Mouse (Mus musculus) 416B (cell line): ENCODE data around the gene Gm17364.
A peak's percentile ranks its signal among the peaks of the same experiment; 100 is the strongest.
"Not testable (repeated sequence)": the region's sequence is repeated elsewhere in the genome, so short reads cannot be mapped to it uniquely, and the experiment has no call there.

ENCODE experiments used
- DNase-seq: peaks from one replicate; pipeline ENCODE4 v3.0.0; 2011; ENCODE audit warnings: low read depth

Gene Gm17364

DNA sequence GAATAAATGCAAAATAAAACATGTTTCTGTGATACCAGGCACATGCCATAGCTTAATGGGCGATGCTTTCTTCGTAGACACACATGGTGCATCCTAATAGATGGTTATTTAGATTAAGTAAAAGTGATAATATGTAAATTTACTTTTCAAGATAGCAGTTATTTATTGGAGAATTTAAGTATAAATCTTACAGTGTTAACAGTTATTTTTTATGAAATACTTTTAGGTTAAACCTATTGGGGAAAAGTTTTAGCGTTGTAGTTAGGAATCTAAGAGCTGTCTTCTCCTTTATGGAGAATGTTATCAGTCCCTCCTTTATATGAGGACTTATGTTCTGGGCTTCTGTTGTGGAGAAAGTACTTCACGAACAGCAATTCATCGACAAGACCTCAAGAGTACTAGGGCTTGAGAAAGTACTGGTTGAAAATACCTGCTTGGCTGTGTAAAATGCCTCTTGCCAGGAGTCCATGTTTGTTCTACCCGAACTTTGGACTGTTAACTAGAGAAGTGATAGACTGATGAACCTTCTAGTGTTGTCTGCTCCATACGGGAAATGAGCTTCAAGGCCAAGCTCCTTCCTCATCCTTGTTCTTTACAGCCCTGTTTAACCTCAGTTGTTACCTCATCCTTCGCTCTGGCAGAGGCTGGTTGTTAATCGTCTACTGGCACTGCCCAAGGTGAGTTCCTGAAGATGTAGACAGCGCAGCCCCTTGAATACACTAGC, at the start of gene Gm17364:
TSS of gene Gm17364 (minus strand) at position 51 of the 724 bp plus-strand sequence.
- DNase-seq, result no peak

DNA sequence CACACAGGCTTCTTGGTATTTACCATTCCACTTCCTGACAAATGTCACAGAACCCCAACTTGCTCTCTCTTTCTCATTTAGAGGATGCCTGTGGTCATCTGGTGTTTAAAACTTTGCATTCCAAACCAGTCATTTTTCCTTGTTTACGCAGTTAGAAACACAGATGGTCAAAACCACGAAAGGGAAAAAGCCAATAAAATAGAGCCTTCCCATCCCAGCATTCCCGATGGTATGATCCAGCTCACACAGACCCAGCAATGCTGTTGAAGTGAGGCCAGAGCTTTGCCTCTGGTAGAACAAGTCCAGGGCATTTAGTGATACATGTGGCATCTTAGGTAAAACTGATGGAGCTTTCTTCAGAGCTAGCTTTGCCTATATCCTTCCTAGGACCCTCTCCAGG, 47.7 kb upstream of the Gm17364 start:
- DNase-seq, result no peak

DNA sequence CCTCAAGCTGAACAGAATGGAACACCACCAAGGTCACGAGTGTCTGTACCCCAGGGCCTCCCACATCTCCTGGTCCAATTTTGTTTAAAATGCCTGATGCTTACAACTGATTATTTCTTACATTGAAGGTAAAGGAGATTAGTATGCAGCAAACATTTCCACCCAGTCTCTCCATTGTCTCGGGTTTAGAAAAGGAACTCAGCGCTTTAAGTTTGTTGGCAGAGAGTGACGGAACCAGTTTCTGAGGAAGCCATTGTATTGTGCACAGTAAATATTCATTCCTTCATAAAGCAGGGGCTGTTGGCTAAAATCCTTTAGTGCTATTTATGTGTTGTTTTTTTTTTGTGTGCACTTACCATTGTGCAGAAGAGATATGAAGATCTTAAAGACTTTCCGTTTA, 47.0 kb upstream of the Gm17364 start:
- DNase-seq, result no peak

DNA sequence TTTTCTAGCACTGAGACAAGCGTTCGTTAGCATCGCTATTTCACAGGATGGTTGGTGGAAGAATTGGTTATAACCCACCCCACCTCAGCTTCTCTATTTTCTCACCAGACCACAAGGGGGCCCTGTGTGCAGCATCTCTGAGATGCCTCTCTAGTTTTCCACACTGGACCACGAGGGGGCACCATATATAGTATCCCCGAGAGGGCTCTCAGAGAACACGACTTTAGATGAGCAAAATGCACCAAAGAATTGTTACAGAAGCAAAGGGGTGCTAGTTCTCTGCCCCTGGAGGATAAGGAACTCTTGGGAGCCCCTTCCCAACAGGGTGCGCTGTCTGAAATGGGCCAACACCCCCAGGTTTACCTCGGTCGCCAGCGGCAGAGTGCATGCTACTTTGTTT, 28.9 kb upstream of the Gm17364 start:
- peak; percentile 88 for DNase-seq

DNA sequence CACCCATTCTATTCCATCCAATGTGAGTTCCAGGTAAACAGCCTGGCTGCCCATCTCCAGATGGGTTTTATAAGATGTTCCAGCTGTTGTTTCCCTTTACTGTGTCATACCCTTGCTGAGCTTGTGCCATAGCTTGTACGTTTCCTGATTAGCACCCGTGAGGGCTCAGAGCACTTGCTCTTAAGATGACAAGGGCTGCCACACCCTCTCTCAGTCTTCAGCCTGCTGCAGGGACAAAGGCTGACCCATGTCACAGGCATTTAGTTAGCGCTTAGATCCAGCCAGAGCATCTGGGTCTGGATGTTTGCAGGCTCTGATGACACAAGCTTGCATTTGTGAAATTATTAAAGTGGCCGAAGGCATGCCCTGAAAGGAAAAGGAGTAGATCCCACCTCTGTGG, 26.3 kb upstream of the Gm17364 start:
- DNase-seq, result no peak

DNA sequence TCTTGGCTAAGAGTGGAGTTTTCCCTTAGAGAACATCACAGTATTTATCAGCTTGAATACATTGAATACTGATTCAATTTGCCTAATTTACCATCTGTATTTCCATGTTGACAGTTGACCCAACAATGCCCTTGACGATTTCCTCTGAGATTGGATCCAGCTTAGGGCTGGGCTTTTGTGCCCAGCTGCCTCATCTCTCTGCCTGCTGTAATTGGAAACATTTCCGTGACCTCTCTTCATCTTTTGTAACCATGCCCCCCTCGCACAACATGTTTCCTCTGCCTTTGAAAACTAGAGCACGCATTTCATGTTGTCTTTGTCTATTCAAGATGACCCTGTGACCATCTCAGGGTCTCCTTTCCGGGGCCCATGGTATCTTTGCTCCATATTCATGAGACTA, 25.2 kb upstream of the Gm17364 start:
- no peak for DNase-seq

DNA sequence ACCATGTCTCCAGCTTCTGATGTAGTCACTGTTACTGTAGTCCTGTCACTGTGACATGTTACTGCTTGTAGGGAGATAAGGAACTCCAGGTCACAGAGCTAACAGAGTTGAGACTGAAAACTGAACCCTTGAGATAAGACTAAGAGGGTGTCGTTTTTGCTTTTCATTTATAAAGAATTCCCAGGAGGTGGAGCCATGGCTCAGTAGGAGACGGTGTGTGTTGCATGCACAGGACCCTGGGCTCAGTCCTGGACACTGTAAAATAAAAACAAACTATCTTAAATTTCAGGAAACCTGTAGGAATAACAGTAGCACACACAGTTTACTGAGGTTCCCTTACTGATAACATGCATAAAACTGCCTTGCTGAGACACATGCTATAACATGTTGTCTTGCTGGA, 24.8 kb upstream of the Gm17364 start:
- peak; percentile 11 for DNase-seq

DNA sequence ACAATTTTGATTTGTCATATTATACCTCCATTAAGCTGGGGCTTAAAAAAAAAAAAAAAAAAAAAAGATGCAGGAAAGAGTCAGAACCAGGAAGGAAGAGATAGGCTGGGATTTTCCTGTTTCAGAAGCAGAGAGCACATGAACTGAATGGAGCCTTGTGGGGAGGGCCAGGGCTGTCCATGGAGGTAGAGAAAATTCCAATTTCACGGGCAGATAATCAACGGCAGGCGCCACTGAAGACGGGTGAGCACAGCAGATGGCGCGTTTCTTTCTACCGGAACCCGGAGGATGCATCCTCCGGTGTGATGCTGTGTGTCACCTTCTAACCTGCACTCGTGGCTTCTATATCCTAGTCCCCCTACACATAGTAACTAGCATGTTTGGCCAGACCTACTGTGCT, 22.6 kb upstream of the Gm17364 start:
- no peak for DNase-seq

DNA sequence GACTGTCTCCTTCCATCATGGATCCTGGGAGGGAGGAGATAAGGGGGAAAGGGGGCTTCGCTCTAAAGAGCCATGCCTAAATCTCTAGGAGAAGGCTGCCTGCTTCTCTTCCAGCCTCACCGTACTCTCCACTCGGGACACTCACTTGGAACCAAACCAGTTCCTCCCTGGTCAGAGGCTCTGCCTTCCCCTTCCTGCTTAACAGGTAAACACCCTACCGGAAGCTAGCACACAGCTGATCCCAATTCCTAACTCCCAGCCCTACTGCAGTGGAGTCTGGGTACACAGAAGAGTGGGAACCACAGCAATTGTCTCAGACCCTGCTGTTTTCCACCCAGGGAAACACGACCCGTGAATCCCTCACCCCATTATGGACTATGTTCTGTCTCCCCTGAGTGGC, 22.1 kb upstream of the Gm17364 start:
- no peak for DNase-seq

DNA sequence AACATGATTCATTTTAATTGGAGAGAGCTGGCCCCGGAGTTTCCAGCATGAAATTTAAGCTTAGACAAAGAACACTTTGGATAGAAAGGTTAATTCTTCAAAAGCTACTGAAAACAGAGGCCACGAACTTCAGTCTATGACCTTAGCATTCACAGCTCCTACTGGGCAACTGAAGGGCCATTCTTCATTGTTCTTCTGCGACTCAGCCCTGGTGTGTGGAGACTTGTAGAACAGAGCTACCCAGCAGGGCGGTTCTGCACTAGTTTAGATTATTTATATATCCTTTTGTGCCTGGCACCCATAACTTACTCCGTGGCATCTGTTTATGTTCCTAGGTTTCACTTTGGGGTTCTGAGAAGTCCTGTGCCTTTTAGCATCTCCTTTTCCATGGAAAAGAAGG, 19.8 kb upstream of the Gm17364 start:
- no peak for DNase-seq

DNA sequence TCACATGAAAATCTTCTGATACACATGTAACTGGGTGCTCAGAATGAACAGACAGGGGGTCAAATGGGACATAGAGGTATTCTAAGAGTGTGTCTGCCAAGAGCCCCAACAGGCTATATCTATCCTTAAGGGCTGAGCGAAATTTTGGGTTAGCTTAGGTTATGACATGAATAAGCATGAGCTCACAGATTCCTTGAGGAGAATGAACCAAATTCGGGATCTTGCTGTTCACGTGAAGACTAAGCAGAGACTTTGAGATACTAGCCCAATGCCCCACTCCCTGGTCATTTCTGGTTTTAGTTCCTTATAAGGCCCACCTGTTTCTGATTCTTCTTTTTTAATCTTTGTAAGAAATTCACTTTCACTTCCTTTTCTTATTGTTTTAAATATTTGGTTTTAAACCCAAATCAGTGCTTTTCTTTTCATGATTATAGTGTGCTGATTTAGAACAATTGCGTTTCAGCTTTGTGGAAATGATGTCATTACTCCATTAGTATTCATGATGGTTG, 17.7 kb upstream of the Gm17364 start:
- no peak for DNase-seq

DNA sequence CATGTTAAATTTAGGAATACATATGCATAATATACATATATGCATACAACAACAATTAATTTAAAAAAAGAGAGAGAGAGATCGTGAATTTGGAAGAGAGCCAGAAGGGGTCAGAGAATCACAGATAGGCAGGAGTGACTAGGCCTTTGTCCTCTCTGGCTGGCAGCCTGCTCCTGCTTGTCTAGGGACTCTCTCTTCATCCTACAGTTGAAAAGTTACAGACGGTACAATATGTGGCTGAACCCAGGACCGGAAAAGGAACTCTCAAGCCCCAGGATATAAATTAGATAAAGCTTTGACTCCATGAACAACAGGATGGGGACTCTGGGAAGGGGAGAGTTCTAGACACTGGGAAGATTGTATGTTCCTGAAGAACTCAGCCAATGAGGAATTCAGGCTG, 12.5 kb upstream of the Gm17364 start:
- no peak for DNase-seq

DNA sequence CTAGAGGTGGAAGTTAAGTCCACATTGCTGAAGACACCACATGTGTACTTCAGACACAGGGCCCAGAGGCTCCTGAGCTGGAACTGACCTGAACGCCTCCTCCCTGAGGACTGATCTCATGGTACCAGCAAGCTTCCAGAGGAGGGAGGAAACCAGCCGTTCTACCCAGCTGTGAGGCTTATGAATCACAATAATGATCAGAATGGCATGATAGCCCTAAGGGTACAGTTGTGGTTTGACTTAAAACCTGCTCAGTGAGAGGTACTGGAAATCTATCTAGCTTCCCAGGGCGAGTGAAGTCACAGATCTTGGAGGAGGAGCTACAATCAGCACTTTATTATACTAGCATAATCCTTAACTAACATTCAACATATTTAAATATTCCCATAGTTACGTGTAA, 11.7 kb upstream of the Gm17364 start:
- no peak for DNase-seq

DNA sequence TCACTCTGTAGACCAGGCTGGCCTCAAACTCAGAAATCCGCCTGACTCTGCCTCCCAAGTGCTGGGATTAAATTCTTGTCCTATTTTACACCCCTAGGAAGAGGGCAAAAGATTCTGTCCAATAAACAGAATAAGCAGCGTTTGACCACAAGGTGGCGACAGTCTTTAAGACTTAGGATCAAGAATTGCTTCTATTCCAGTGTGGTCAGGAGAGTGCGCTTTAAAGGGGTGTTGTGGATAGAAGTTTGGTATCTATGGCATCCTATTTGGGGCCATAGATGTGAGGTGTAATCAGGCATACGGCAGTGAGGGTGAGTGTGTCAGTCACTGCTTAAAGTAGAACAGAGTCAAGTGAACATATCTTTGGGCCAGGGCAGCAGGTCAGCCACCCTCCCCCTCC, 9.5 kb upstream of the Gm17364 start:
- peak; percentile 84 for DNase-seq

DNA sequence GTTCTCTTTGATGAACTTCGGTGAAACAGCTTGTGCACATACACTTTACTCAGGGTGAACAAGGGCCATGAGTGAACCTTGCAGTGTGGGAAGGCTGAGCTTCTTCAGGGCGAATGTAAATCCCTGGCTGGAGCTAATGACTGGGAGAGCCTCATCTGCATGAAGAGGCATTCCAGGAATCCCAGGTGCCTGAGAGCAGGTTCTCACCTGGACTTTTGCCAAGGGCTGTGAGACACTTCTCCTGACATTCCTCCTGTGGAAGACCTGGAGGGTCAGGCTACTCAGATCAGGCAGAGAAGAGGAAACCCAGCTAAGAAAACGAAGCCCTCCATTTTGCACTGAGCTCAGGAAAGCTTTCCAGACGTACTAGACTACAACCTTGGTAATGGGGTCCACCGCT, 6.9 kb upstream of the Gm17364 start:
- no peak for DNase-seq

DNA sequence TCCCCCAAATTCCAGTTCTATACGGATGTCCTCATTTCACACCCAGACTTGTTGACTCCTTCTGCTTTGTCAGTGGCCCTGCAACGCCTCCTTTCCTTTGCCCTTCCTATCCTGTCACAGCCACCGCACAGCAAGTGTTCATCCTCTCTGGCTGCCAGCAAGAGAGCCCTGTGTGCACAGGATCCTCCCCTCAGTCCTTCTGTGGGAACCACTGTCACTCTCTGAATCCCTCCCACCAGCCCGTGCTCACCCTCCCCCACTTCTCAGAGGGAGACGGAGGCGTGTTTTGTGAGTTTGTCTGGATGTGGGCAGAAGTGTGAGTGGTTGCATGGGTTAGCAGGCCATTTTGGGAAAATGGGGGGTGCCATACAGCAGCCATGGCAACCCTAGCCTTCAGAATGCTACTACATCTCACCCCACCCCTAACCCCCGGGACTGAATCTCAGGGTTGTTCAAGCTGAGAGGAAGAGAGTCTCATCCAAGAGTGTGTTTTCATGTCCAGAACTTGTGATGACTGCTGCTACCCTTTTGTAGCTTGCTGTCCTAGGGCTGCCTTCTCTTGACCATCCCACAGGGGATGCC, 5.9 kb downstream of the Gm17364 start:
- DNase-seq, result no peak

DNA sequence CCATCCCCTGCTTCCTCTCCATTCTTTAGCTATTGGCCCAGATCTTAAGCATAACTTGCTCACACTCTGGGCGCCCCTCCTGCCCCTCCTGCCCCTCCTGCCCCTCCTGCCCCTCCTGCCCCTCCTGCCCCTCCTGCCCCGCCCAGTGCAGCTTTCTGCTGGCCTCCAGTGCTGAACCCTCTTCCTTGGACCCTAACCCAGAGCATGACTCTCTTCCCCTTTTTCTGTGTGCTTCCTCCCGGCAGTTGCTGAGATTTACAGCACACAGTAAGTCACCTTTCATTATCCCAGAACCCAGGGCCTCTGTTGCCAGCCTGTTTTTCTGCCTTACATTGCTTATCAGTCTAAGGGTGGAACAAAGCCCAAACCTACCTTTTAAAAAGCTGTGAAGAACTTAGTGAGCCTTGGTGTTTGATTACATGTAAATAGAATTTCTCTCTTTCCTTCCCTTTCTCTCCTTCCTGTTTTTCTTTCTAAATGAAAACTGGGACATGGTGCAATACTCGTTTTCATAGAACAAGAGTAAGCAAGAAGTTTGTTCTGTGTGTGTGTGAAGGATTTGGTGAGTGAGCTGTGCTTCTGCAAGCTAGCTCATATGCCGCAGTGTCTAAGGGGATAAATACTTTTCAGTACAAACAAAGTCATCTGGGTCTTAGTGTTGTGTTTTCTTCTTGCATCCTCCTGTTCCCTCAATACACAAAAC, 10.3 kb downstream of the Gm17364 start:
- no peak for DNase-seq

DNA sequence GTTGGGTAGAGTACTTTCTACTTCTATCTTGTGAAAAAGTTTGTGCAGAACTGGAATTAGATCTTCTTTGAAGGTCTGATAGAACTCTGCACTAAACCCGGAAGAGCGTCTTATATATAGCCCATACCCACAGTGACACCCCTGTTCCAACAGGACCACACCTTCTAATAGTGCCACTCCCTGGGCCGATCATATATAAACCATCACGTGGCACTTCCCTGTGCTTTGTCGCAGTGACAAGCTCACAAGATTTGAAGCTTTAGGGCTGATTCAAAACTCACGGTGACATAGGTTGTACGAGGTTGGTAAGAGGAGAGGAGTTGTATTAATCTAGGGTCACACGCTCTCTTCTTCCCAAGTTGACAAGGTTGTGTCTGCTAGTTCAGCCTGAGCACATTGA, 12.2 kb downstream of the Gm17364 start:
- DNase-seq, result not testable (repeated sequence)

DNA sequence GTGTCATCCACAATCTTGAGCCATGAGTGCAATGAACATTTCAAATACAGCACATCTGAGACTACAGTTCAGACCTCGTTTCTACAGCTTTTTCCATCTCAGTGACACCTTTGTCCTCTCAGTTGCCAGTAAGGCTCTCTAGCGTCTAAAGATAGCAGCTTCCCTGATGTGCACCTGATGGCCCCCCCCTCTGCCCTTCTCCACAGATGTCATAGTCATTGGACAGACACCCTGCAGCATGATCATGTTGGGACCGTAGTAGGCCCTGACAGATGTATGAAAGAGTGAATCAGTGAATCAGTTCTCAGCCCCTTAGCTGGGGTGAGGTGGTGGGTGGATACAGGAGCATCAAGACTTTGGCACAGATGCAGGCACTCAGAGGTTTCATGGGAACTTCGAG, 15.9 kb downstream of the Gm17364 start:
- no peak for DNase-seq

DNA sequence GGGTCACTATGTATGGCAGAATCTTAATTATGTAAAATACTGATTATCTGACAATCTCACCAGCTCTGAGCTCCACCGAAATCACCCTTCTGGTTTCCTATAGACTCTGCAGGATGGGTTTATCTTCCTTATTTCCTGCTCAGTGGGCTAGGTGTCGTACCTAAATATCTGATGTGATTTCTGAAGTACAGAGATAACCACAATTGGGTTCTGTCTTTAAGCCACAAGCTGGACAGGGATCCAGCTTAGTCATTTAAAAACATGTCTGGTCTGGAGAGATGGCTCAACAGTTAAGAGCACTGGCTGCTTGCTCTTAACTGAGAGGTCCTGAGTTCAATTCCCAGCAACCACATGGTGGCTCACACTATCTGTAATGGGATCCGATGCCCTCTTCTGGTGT, 16.8 kb downstream of the Gm17364 start:
- peak; percentile 82 for DNase-seq

DNA sequence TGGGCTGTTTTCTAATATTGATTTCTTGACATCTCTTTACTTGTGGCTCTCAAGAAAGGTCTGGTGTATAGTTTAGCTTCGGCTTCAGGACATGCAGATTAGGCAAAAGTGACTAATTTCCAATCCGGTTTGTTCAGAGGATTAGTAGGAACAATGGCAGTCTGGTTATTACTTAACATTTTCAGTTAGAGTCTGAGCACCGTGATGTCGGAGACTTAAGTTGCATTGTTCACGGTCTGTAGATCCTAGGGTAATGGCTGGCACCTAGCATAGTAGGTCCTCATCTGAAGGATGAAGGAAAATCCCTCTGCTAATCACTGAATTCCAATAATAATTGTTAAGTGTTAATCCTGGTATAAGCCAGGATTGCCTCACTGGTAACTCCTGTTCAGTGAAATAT, 17.7 kb downstream of the Gm17364 start:
- no peak for DNase-seq

DNA sequence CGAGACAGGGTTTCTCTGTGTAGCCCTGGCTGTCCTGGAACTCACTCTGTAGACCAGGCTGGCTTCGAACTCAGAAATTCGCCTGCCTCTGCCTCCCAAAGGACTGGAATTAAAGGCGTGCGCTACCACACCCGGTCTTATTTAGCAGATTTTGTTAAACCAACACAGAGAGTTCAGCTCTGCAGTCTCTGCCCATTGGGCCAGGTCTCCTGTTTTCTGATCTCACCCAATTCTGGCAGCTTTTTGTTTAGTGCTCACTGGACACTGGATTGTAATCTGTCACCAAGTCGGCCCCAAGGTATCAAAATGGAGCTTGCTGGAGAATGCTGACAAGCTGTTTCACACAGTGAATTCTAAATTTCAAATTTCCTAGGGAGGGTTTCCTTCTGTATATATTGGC, 21.0 kb downstream of the Gm17364 start:
- no peak for DNase-seq

DNA sequence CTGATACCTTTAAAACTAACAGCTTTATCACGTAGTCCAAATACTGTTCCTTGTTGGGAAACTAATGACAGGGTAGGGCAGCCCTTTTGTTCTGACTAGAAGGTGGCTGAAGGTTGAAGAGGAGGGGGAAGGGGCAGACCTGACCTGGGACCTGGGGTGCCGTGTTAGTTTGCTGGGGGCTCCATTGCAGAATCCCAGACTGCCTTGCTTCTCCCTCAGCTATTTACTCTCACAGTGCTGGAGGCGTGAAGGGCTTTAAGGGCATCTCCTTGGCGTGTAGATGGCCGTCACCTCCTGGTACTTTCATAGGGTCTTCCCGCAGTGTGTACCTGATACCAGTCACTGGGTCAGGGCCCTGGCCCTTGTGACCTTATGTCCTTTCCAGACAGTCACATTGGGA, 21.6 kb downstream of the Gm17364 start:
- no peak for DNase-seq
